Mouse (Mus musculus): ENCODE results near the gene Dop1b. TPM values are rescaled to one million over a fixed set of nuclear protein-coding genes. Genes with fewer than 3 reads are reported as not detected.
"Not testable (repeated sequence)": the region's sequence is repeated elsewhere in the genome, so short reads cannot be mapped to it uniquely, and the experiment has no call there.

The Dop1b gene
- total RNA-seq, 2 experiments from 2014 or later = 14.5 to 16.6 TPM

- no peak for DNase-seq (ENCODE audit: low spot score)
Observed at GRCm38 (mm10) chr16:93746957-93747356, 35.3 kb downstream of the Dop1b start.

GRCm38 (mm10) chr16:93747421-93747820 is 35.7 kb downstream of the Dop1b start:
- intact Hi-C loops (cut with DNase I) = no loop called here
- DNase-seq (ENCODE audit: low spot score) = no peak

More at GRCm38 (mm10) chr16:93746957-93747356, 35.3 kb downstream of the Dop1b start:
- intact Hi-C loops (cut with DNase I) = no loop called here

- DNase-seq (ENCODE audit: low spot score) = no peak
- intact Hi-C loops (cut with DNase I) = no loop called here
Observed at GRCm38 (mm10) chr16:93749147-93749910, 37.6 kb downstream of the Dop1b start.

- no peak for DNase-seq (ENCODE audit: low spot score)
- intact Hi-C loops (cut with DNase I) = no loop called here
Observed at GRCm38 (mm10) chr16:93750464-93750863, 38.8 kb downstream of the Dop1b start.

- intact Hi-C loops (cut with DNase I) = no loop called here
- DNase-seq (ENCODE audit: low spot score) = no peak
Observed at GRCm38 (mm10) chr16:93751816-93752215, 40.1 kb downstream of the Dop1b start.

GRCm38 (mm10) chr16:93756622-93757021 is 44.9 kb downstream of the Dop1b start:
- intact Hi-C loops (cut with DNase I) = no loop called here
- no peak for DNase-seq (ENCODE audit: low spot score)

- intact Hi-C loops (cut with DNase I) = loop anchor here (10.0 kb wide), 1 partner anchor 149 kb away; no protein-coding TSS in a partner anchor
- no peak for DNase-seq (ENCODE audit: low spot score)
Observed at GRCm38 (mm10) chr16:93763378-93763777, 51.7 kb downstream of the Dop1b start.

- intact Hi-C loops (cut with DNase I) = loop anchor here (10.0 kb wide), 1 partner anchor 150 kb away; no protein-coding TSS in a partner anchor
Observed at GRCm38 (mm10) chr16:93764597-93764996, 52.9 kb downstream of the Dop1b start.

GRCm38 (mm10) chr16:93766956-93767355 is 55.3 kb downstream of the Dop1b start:
- intact Hi-C loops (cut with DNase I) = loop anchor here (10.0 kb wide), 1 partner anchor 152 kb away; no protein-coding TSS in a partner anchor
- no peak for DNase-seq (ENCODE audit: low spot score)

More at GRCm38 (mm10) chr16:93764597-93764996, 52.9 kb downstream of the Dop1b start:
- no peak for DNase-seq (ENCODE audit: low spot score)

- intact Hi-C loops (cut with DNase I) = loop anchor here (10.0 kb wide), 1 partner anchor 153 kb away; no protein-coding TSS in a partner anchor
Observed at GRCm38 (mm10) chr16:93767548-93767947, 55.8 kb downstream of the Dop1b start.

GRCm38 (mm10) chr16:93769621-93770020 is 57.9 kb downstream of the Dop1b start:
- intact Hi-C loops (cut with DNase I) = loop anchor here (10.0 kb wide), 1 partner anchor 155 kb away; no protein-coding TSS in a partner anchor
- DNase-seq (ENCODE audit: low spot score) = no peak

More at GRCm38 (mm10) chr16:93767548-93767947, 55.8 kb downstream of the Dop1b start:
- DNase-seq (ENCODE audit: low spot score) = no peak

GRCm38 (mm10) chr16:93770271-93770926 is 58.7 kb downstream of the Dop1b start:
- intact Hi-C loops (cut with DNase I) = no loop called here
- DNase-seq (ENCODE audit: low spot score) = no peak

- intact Hi-C loops (cut with DNase I) = no loop called here
- DNase-seq (ENCODE audit: low spot score) = no peak
Observed at GRCm38 (mm10) chr16:93774658-93775057, 63.0 kb downstream of the Dop1b start.

- intact Hi-C loops (cut with DNase I) = no loop called here
- DNase-seq (ENCODE audit: low spot score) = no peak
Observed at GRCm38 (mm10) chr16:93776468-93776867, 64.8 kb downstream of the Dop1b start.

GRCm38 (mm10) chr16:93777247-93777999 is 65.7 kb downstream of the Dop1b start:
- intact Hi-C loops (cut with DNase I) = no loop called here
- DNase-seq (ENCODE audit: low spot score) = no peak

GRCm38 (mm10) chr16:93778393-93778792 is 66.7 kb downstream of the Dop1b start:
- DNase-seq (ENCODE audit: low spot score); intact Hi-C loops (cut with DNase I): not testable (repeated sequence)

GRCm38 (mm10) chr16:93779554-93779953 is 67.8 kb downstream of the Dop1b start:
- intact Hi-C loops (cut with DNase I) = no loop called here
- DNase-seq (ENCODE audit: low spot score) = no peak

- intact Hi-C loops (cut with DNase I) = loop anchor here (10.0 kb wide), 1 partner anchor 96 kb away; the partner anchor contains the start of gene Cbr3
- no peak for DNase-seq (ENCODE audit: low spot score)
Observed at GRCm38 (mm10) chr16:93780660-93781479, 69.2 kb downstream of the Dop1b start.

GRCm38 (mm10) chr16:93784175-93784574 is 72.5 kb downstream of the Dop1b start:
- DNase-seq (ENCODE audit: low spot score) = no peak
- intact Hi-C loops (cut with DNase I) = loop anchor here (10.0 kb wide), 1 partner anchor 99 kb away; the partner anchor contains the start of gene Cbr3
